Mouse (Mus musculus) mouse embryonic stem cell (cell line): ENCODE measurements around the gene Gm20929.
"Not testable (repeated sequence)": the region's sequence is repeated elsewhere in the genome, so short reads cannot be mapped to it uniquely, and the experiment has no call there.

Experiments used
- in situ Hi-C, 2 experiments: fragments of 300-500 bp; cut with MboI; formaldehyde crosslinking; loops; 1 replicate in 1 of 2; 3 replicates in 1 of 2; pipeline ENCODE4 v1.14.3; 2019 to 2020; ENCODE audit warnings: low sequenced_read_pairs in 2 of 2, low pct_unique_long_range_greater_than_20kb in 1 of 2, mixed read lengths in 1 of 2; ENCODE audit not compliant: unreplicated experiment in 1 of 2

Gene Gm20929

GRCm38 (mm10) chrY:53843649-53844048, at the start of gene Gm20929:
TSS of gene Gm20929 (plus strand) at chrY:53843949.
- in situ Hi-C loops = not testable (repeated sequence)
